Mouse (Mus musculus) kidney, embryonic 14.5 days (tissue): Measurements from ENCODE around the gene Nphp1. TPM values are rescaled to one million over a fixed set of nuclear protein-coding genes. Genes with fewer than 3 reads are reported as not detected.

ENCODE experiments used
- ATAC-seq: fragments of 200-750 bp; cut with Nextera tagmentation; 2 replicates; pipeline ENCODE4 v1.8.0; 2017; ENCODE audit warnings: moderate number of reproducible peaks, mild to moderate bottlenecking, moderate TSS enrichment, moderate library complexity; ENCODE audit not compliant: low FRiP score, low TSS enrichment
- H3K27ac ChIP-seq: fragments of 300-500 bp; sonication (generic); 2 replicates; pipeline ENCODE4 v1.5.1; 2014; ENCODE audit warnings: low read depth, mild to moderate bottlenecking, low read length, moderate library complexity, mixed read lengths
- H3K27me3 ChIP-seq: fragments of 300-500 bp; sonication (generic); 2 replicates; pipeline ENCODE4 v1.6.1; 2014; ENCODE audit warnings: mild to moderate bottlenecking, low read length; ENCODE audit not compliant: control insufficient read depth, insufficient read depth
- H3K36me3 ChIP-seq: fragments of 300-500 bp; sonication (generic); 2 replicates; pipeline ENCODE4 v1.6.1; 2014; ENCODE audit warnings: low read length, mixed read lengths; ENCODE audit not compliant: control insufficient read depth, insufficient read depth
- H3K4me1 ChIP-seq: fragments of 300-500 bp; sonication (generic); 2 replicates; pipeline ENCODE4 v1.6.1; 2014; ENCODE audit warnings: low read length, mixed read lengths; ENCODE audit not compliant: control insufficient read depth, insufficient read depth
- H3K4me2 ChIP-seq: fragments of 300-500 bp; sonication (generic); replicated peaks from 2 replicates; pipeline ENCODE4 v1.6.1; 2014; ENCODE audit warnings: low read depth, mild to moderate bottlenecking, low read length
- H3K4me3 ChIP-seq: fragments of 300-500 bp; sonication (generic); 2 replicates; pipeline ENCODE4 v1.5.1; 2014; ENCODE audit warnings: mild to moderate bottlenecking, low read length
- H3K9ac ChIP-seq: fragments of 300-500 bp; sonication (generic); 2 replicates; pipeline ENCODE4 v1.6.1; 2014; ENCODE audit warnings: low read depth, mild to moderate bottlenecking, low read length, moderate library complexity
- H3K9me3 ChIP-seq: fragments of 300-500 bp; sonication (generic); 2 replicates; pipeline ENCODE4 v1.6.1; 2016; ENCODE audit warnings: low read length; ENCODE audit not compliant: control insufficient read depth
- WGBS: fragments of 180-500 bp; shearing (Covaris S2); extraction: QIAGEN DNeasy Blood & Tissue Kit; methylation state at CpG from one replicate; pipeline ENCODE4 v1.1.7; 2014; 5-methylcytosine and 5-hydroxymethylcytosine counted together
- polyA plus RNA-seq: library from polyadenylated mRNA; unstranded; fragments of >200 nt; fragmentation: Nextera tagmentation; extraction: Ambion mirVana; gene quantifications from 2 replicates; pipeline ENCODE4 v1.2.1, GENCODE M21; 2014

Nphp1 gene
- polyA plus RNA-seq, 1 experiment from 2014 or later, result 32.0 TPM

DNA sequence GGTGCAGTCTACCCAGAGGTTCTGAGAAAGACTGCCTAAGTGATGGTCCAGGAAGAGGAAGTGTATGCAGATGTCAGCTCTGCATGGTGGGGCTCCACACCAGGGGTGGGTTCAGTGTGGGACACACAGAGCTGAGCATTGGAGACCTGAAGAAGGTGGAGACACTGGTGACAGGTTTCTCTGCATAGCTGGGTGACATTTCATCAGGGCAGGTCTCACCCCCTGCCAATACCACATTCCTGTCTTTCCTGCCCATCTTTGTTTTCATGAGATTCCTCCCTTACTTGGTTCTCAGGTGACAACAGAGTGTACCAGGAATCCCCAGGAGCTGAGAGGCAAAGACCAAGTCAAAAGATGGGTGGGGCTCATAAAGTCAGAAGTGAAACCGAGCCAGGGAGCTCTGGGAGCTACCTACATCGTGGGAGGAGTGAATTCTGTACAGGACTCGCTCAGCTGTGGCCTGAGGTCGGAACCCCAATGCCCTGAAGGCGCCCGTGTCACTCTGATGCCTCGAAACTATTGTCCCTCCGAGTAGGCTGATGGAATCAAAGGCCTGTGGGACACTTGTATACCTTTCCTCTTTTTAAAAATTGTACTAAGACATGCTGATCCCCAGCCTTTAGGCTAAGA lies 69.7 kb downstream of the Nphp1 start:
- WGBS, result 43% methylated on average over 8 of the region's 8 CpGs
- Histone ChIP-seq H3K27ac (no peak overlapping the region), H3K36me3 (no peaks in the 10 kb centered on the region), H3K9ac (no peak overlapping the region), H3K4me1 (peaks cover 12% of the 10 kb centered on the region), H3K9me3 (no peaks in the 10 kb centered on the region), H3K4me3 (no peak overlapping the region), H3K27me3 (no peaks in the 10 kb centered on the region), H3K4me2 (no peak overlapping the region)
- no peak for ATAC-seq

GRCm38 (mm10) chr2:127714726-127715125 lies 74.0 kb downstream of the Nphp1 start:
- Histone ChIP-seq H3K4me1 (no peaks in the 10 kb centered on the region), H3K4me3 (no peak overlapping the region), H3K4me2 (no peak overlapping the region), H3K36me3 (no peaks in the 10 kb centered on the region), H3K9ac (no peak overlapping the region), H3K9me3 (no peaks in the 10 kb centered on the region), H3K27me3 (no peaks in the 10 kb centered on the region), H3K27ac (no peak overlapping the region)
- WGBS, result 58% methylated on average over 3 of the region's 3 CpGs
- ATAC-seq, result no peak

DNA sequence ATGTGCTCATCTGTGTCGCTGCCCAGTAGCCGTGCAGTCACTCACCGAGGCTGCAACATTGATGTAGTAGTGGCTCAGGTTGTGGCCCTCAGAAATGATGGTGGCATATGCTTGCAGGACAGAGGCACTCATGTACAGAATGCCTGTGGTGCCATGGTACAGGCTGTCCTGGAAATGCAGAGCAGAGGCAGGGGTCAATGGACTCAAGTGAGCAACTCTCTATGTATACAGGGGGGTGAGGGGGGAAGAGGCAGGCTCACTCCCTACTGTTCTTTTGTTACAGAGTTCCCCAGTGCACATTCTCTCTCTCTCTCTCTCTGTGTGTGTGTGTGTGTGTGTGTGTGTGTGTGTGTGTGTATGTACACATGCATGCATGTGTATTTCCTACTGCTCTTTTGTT lies 79.9 kb downstream of the Nphp1 start:
- H3K4me1 ChIP-seq, result no peaks in the 10 kb centered on the region
- H3K4me2 ChIP-seq, result no peak overlapping the region
- 82% methylated on average over 3 of the region's 3 CpGs for WGBS
- ATAC-seq, result no peak
- no peaks in the 10 kb centered on the region for H3K27me3 ChIP-seq
- H3K4me3 ChIP-seq, result no peak overlapping the region
- H3K9me3 ChIP-seq, result no peaks in the 10 kb centered on the region
- no peak overlapping the region for H3K9ac ChIP-seq
- no peaks in the 10 kb centered on the region for H3K36me3 ChIP-seq
- H3K27ac ChIP-seq, result no peak overlapping the region

DNA sequence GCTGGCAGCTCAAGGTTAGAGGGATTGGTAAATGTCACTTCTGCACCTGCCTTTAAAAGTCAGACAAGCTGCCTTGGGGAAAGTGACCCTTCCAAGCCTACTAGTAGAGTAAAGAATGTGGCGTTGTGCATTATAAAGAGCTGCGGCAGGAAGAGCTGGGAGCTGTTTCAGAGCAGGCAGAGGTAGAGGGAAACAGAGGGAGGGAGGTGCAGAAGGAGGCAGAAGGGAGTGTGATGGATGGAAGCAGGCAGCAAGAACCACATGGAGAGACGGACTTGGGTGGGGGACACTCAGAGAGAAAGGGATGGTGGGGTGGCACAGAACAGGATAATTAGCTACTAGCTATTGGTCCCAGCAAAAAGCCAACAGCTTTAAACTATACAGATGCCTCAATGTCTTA lies 80.6 kb downstream of the Nphp1 start:
- Histone ChIP-seq H3K4me1 (no peaks in the 10 kb centered on the region), H3K9ac (no peak overlapping the region), H3K36me3 (no peaks in the 10 kb centered on the region), H3K4me2 (no peak overlapping the region), H3K9me3 (no peaks in the 10 kb centered on the region), H3K4me3 (no peak overlapping the region), H3K27me3 (no peaks in the 10 kb centered on the region), H3K27ac (no peak overlapping the region)
- WGBS, result 44% methylated on average over 3 of the region's 3 CpGs
- ATAC-seq, result no peak

DNA sequence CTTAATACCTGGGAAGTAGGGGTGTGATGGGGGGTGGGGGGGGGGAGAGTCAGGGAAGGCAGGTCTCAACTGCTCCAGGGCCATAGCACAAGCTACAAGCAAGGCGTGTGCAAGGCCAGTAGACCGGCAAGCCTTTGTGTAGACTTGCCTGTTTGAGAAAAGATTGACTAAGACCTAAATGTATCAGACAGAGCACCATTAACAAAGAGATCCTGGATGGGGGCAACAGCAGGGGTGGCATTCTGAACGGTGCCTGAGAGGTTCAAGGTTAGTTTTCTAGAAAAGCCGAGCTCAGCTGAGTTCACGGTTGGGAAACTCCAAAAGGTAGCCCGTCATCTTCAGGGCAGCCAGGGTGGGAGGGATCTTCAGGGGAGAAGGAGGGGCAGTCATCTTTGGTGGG lies 83.4 kb downstream of the Nphp1 start:
- Histone ChIP-seq H3K27ac (no peak overlapping the region), H3K27me3 (no peaks in the 10 kb centered on the region), H3K4me3 (no peak overlapping the region), H3K9me3 (no peaks in the 10 kb centered on the region), H3K9ac (no peak overlapping the region), H3K4me1 (no peaks in the 10 kb centered on the region), H3K4me2 (no peak overlapping the region), H3K36me3 (no peaks in the 10 kb centered on the region)
- WGBS, result 82% methylated on average over 6 of the region's 6 CpGs
- ATAC-seq, result no peak

Other genes with a start within 250 kb of the Nphp1 start
- gene Prom2, start 247.4 kb downstream of the Nphp1 start, polyA plus RNA-seq, result 1.4 and 1.9 TPM in 2 replicates
- 2.8 and 5.7 TPM in 2 replicates for gene Zfp661, start 201.8 kb downstream of the Nphp1 start, polyA plus RNA-seq
- 142 and 146 TPM in 2 replicates for gene Mrps5, start 201.7 kb downstream of the Nphp1 start, polyA plus RNA-seq
- 21.4 and 33.2 TPM in 2 replicates for gene Mal, start 132.2 kb downstream of the Nphp1 start, polyA plus RNA-seq
- gene Mall, start 59.0 kb downstream of the Nphp1 start, polyA plus RNA-seq, result 1.2 and 2.3 TPM in 2 replicates
- 37.6 and 47.7 TPM in 2 replicates for gene Mtln, start 3.6 kb upstream of the Nphp1 start, polyA plus RNA-seq
- gene Bub1, start 43.0 kb upstream of the Nphp1 start, polyA plus RNA-seq, result 35.9 and 38.8 TPM in 2 replicates
- 1.4 and 1.6 TPM in 2 replicates for gene Acoxl, start 50.0 kb upstream of the Nphp1 start, polyA plus RNA-seq